Mouse (Mus musculus) gastrocnemius, postnatal 14 days (tissue): ENCODE data around the gene Traf3ip1. TPM values are rescaled to one million over a fixed set of nuclear protein-coding genes. Genes with fewer than 3 reads are reported as not detected.

ENCODE experiments used
- DNase-seq: peaks from one replicate; pipeline ENCODE4 v3.0.0; 2021; ENCODE audit warnings: mixed read lengths
- intact Hi-C: fragments of 180-260 bp; cut with DNase I; formaldehyde crosslinking; loops from one replicate; pipeline ENCODE4 v1.15.1; 2025; ENCODE audit warnings: low total_unique reads
- total RNA-seq, 2 experiments: library from RNA; stranded (reverse); gene quantifications; 2 replicates each; pipeline ENCODE4 v1.2.3; 2021

The Traf3ip1 gene
- total RNA-seq, 2 experiments from 2014 or later, result 3.2 to 3.3 TPM

DNA sequence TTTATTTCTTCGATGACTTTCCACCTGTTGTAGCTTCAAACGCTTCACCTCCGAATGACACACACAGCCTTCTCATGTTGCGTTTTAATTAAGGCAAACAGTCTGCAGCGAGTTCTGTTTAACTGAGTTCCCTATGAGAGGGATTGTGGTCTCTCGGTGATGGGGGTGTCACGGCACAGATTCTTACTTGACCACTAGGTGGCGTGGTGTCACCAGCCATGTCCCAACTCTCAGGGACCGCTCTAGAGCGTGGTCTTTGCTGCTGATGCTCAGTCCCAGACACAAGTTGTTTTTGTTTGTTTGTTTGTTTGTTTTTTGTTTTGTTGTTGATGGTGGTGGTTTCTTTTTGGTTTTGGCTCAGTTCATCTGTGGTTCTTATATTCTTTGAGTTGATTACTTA, 29.3 kb downstream of the Traf3ip1 start:
- peak; percentile 48 for DNase-seq

DNA sequence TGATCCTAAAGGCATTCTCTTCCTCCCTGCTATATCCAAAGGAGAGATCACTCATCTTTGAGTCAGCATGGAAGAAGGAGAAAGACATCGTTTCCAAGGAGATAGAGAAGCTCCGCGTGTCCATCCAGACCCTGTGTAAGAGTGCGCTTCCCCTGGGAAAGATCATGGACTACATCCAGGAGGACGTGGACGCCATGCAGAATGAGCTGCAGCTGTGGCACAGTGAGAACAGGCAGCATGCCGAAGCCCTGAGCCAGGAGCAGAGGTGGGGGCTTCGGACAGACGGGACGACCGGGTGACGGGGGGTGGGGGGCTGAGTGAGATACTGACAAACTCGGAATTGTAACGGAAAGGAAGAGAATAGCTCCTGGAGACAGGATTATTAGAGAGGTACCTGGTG, 31.4 kb downstream of the Traf3ip1 start:
- DNase-seq, result peak; percentile 16

More for the DNA sequence above, 29.3 kb downstream of the Traf3ip1 start:
- intact Hi-C loops, result loop anchor here (5.0 kb wide), 1 partner anchor 234 kb away; no protein-coding TSS in a partner anchor

DNA sequence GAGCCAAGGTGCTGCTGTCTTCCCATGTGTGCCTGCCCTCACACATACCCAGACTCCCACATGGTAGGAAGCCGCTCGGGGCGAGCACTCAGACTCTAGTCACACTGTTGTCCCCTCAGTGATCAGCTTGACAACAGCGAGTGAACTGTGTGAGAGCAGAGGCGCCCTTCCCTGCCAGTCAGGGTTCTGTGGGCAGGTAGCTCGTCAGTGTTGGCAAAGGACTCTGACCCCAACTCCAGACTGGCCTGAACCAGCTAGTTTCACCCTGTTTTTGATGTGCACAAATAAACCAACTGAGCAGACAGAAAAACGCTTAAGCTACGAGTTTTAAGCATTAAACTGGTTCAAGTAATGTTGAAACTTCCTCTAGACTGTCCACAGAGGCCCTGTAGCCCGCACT, 35.7 kb downstream of the Traf3ip1 start:
- intact Hi-C loops, result no loop called here
- no peak for DNase-seq

More for the DNA sequence above, 31.4 kb downstream of the Traf3ip1 start:
- intact Hi-C loops, result loop anchor here (5.0 kb wide), 1 partner anchor 36 kb away; no protein-coding TSS in a partner anchor

DNA sequence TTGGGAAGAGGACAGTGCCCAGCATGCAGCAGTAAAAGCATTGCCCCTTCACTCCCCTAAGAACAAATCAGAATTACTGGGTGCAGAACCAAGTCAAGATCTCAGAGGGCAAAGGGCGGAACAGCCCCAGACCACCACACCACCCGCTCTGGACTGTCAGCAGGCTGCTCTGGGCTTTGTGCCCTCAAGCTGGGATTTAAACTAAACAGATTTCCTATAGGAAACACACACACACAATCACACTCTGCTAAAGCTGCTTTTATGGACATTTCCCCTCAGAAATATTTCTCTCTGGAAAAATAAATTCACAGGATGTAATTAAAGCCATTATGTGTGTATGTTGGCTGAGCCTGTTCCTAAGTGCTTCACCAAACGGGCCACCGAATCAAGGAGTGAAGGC, 37.8 kb downstream of the Traf3ip1 start:
- intact Hi-C loops, result no loop called here
- no peak for DNase-seq

DNA sequence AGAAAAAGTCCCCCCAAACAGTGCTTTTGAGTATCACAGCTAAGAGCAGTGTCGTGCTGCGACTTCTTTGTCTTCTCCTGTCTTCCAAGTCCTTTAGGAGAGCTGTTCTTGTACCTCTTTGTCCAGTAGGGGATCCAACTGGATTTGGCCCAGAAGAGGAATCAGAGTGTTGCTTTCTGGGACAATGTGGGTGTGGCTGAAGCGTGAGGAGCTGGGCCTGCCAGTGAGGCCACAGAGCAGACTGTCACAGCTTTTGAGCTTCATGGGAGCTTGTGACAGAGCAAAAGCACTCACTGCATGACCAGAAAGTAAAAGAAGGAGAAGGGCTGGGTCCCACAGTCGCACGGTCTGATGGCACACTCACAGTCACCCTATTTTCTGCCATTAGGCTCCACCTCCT, 38.4 kb downstream of the Traf3ip1 start:
- peak; percentile 14 for DNase-seq
- intact Hi-C loops, result no loop called here

DNA sequence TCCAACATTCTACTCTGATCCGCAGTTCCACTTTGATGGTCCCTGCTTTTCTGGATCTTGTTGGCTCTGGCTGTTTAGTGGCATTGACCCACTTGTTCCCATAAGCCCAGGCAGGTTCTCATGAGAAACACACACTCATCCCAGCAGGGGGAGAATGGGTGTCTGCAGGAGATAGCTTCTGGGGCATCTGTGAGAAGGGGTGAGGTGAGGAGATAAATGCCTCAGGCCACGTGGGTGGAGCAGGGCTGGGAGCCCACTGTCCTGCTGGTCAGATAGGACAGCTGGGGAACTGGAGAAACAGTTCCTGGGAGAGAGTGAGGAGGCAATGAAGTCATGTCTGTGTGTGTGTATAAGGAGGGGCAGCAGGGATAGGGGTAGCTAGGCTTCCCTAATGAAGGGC, 39.0 kb downstream of the Traf3ip1 start:
- intact Hi-C loops, result no loop called here
- peak; percentile 24 for DNase-seq

DNA sequence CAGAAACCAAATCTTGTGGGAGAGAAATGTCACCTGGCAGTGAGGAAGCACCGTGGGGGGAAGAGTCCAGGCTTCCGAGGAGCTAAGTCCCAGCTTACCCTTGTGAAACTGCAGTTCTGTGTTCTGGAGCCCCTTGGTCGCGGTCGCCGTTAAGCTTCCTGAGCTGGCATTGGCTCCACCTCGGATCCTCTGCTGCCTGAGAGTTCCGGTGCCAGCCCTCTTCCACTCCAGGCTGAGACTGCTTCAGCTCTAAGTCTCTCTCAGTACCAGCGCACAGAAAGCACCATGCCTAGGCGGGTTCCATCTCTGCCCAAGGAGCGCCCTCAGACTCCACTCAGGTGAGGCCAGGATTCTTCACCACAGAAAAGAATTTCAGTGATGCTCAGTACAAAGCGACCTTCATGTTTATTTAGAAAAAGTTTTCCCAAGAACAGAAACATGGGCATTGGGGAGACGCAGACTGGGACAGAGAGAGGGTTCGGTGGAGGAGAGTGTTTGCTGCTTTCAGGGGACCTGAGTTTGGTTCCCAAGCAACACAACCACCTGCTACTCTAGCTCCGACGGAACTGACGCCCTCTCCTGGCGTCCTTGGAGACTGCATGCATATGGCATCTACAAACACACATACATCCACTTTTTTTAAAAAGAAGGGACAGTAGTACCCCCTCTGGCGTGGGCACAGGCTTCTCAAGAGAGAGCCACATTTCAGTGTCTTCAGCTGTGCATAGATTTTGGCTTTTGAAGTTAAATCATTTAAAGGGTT, 39.7 kb downstream of the Traf3ip1 start:
- DNase-seq, result no peak
- intact Hi-C loops, result no loop called here

DNA sequence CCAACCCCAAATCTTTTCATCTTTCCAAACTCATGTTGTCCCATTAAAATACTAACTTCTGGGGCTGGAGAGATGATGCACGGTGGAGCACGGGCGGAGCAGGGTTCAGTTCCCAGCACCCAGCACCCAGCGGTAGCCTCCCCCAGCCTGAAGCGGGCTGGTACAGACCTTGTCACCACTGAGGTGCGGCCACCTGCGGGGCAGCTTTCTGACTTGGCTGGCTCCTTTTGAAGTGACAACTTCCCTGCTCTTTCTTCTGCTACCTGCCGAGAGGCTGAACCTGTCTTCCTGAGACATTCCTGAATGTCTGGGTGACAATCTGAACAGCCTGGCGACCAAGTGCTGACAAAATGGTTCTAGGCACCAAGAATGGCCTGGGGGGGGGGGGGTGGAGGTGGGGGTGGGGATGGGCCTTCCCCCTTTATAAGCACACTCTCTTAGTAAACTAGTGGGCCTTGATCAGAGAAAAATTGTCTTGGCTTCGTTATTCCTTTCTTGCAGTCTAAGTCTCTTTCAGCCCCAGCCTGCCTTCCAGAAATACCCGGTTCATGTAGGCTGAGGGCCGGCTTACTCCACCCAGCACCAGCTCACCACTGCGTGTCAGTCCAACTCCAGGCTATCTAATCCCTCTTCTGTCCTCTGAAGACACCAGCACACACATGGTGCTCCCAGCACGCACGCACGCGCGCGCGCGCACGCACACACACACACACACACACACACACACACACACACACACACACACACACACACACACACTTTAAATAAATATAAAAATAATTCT, 43.5 kb downstream of the Traf3ip1 start:
- intact Hi-C loops, result no loop called here

DNA sequence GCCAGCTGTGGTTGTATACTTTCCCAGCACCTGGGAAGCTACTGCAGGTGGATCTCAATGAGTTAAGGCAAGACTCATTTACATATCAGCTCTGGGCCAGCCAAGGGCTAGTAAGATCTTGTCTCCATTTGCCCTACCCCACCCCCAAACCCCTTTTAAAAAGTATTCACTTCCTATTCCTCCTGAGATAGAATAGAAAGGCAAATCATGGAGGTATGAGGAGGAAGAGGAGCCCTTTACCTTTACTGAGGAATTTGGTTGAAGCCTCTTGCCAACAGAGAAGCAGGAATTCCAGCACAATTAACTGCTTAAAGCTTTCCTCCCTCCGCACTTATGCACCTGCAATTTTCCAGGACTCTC, 44.1 kb downstream of the Traf3ip1 start:
- intact Hi-C loops, result no loop called here
- DNase-seq, result no peak

More for the DNA sequence above, 43.5 kb downstream of the Traf3ip1 start:
- DNase-seq, result no peak

DNA sequence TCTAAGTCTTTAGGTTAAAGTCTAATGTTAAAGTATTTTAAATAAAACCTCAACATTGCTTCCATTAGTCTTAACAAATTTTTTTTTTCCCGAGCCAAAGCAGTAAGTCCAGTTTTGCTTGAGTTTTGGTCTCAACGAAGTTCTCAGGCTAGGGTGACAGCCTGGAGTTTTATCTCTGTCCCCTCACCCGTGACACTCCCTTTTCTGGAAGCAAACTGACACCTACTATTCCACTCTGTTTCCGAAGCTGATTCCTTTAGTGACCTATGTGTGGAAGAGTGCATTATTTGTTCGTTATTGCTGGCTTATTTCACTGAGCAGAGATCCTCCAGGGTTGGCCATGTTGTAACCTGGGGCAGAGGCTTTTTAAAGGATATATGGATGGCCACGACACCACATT, 44.8 kb downstream of the Traf3ip1 start:
- intact Hi-C loops, result no loop called here
- DNase-seq, result no peak

DNA sequence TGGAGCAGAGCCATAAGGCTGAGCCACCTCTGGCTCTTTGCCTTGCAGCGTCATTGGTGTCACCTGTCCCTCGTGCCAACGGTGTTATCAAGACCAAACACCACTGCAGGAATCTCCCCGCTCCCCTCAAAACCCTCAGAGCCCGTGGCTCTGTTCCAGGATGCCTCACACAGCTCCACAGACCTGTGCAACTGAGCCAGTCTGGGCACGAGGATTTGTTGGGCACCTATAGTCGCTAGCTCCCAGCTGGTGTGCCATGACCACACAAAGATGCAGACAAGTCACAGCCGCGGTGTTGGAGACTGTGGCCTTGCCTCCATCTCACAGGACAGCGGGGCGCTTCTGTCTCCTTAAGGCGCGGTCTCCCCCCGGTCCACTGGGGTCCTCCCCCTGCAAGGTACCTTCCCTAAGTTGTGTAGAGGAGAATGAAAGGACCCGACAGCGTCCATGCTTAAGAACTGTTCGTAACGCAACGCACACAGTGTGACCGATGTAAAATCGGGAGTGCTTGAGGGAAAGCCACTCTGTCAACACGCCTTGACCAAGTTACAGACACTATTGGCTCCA, 45.3 kb downstream of the Traf3ip1 start:
- intact Hi-C loops, result no loop called here
- DNase-seq, result peak; percentile 19

DNA sequence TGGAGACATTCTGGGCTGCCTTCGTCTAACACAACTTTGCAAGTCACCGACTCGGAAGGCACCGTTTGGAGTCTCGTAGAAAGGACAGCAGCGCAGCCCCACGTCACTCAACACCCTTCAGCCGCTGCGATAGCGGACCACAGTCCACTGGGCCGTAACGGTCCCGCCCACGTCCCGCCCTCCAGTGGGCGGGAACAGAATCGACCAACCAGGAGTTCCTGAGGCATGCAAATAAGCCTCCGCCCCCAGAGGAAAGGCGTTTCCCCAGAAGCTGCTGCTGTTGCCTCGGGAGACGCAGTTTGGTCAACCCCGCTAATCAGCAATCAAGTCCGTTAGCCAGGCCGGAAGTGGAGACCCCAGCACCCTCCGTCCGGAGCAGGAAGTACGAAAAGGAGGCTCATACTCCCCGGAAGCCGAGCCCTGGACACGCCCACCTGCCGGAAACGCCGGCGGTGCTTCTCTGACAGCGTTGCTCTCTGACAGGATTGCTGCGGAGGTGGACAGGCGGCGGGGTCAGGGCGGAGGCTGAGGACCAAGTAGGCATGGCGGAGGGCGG, 45.9 kb downstream of the Traf3ip1 start, which contains the start of gene Asb1:
Gene Asb1 (plus strand): TSS at position 274 of the 556 bp plus-strand sequence.
- peak; percentile 94 for DNase-seq
- intact Hi-C loops, result no loop called here

DNA sequence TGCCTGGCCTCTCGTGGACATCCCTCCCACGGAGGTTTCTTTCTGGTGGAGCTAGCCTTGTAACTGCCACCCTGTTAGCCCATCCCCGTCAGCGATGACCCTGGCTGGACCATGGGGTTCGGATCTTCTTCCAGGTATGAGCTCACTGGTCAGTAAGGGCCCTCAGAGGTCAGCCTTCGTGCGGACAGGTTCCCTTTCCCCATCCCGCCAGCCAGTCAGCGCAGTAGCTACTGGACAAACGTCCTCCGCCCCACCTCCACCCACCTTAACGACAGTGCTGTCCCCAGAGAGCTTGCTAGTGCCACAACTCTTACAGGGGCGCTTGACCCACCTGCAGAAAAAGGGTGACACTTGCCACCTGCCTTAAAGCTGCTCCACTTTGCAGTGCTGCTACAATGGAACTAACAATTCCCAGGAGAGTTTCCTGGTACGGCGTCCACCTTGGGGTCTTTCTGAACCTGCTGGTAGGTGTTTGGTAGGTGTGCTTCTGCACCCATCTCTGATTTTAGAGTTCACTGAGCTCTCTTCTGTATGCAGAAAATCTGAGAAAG, 46.7 kb downstream of the Traf3ip1 start:
- no peak for DNase-seq
- intact Hi-C loops, result no loop called here

DNA sequence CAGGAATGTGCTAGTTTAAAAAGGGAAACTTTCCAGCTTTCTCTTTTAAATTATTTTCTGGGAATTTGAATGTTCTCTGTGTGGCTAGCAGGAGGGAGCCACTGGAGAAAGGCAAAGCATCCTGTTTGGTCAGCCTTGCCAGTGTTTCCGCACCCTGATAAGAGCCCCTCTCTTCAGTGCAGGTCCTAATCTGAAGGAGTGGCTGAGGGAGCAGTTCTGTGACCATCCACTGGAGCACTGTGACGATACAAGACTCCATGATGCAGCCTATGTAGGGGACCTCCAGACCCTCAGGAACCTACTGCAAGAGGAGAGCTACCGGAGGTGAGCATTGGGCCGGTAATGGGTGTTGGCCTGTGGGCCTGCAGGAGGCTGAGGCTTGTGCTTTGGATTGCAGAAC, 49.5 kb downstream of the Traf3ip1 start:
- intact Hi-C loops, result no loop called here
- no peak for DNase-seq

DNA sequence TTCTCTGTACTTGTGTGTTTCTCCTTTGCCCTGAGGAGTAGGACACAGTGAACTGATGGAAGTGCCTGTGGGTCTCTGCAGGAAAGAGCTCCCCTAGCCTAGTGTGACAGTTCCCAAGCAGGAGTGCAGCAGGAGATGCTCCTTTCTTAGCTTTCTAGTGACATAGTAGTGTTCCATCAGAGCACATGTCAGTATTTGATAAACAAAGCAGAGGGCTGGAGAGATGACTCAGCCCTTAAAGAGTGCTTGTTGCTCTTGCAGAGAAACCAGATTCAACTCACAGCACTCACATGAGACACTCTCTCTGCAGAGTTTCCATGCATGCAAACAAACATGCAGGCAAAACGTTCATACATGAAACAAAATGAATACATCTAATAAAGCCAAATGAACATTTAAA, 50.8 kb downstream of the Traf3ip1 start:
- intact Hi-C loops, result no loop called here

DNA sequence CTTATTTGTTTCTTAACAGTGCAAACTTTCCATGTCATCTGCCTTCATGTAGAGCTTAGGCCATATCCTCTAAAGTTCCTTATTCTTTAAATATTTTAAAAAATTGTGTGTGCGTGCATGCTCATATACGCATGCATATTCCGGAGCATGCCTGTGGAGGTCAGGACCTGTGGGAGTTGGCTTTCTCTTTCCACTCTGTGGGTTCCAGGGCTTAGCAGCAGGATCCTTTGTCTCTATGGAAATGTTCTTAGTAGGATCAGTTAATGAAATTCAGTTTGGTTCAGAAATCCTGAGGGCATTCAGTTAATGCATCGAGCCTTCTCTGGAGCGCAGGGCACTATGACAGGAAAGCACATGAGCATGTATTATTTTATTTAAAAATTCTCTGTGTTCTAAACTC, 53.1 kb downstream of the Traf3ip1 start:
- intact Hi-C loops, result no loop called here
- DNase-seq, result no peak

More for the DNA sequence above, 50.8 kb downstream of the Traf3ip1 start:
- no peak for DNase-seq

DNA sequence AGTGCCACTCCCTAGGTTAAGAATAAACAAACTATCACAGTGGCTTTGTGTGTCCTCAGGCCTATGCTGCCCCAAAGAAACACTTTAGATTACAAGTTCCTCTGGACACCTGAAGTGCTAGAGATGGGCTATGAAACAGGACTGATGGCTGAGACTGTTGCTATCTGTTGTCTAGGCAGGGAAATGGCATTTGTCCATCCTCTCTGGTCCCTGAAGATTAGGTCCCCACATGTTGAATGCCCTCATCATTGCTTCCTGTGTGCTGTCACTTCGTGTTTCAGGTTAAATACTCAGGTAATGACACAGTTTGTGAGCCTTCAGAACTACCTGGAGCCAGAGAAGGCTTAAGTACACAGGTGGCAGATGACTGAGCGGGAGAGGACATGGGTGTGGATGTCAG, 54.6 kb downstream of the Traf3ip1 start:
- intact Hi-C loops, result no loop called here
- DNase-seq, result no peak

DNA sequence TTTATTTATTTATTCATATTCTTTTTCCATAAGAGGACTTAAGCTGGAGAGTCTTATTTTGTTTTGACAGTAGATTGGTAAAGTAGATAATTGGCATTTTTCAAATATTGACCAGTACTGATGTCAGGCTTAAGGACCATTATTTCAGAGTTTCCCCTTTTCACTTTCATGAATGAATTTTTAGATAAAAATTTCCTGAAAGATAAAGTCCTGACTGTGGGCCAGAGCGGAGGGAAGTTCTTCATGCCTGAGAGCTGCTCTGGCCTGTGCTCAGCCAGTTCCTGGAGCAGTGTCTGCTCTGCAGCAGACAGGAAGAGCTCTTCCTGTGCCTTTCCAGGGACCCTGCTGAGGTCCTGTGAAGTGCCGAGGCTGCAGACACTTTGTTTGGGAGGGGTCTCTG, 62.7 kb downstream of the Traf3ip1 start:
- DNase-seq, result no peak
- intact Hi-C loops, result no loop called here

DNA sequence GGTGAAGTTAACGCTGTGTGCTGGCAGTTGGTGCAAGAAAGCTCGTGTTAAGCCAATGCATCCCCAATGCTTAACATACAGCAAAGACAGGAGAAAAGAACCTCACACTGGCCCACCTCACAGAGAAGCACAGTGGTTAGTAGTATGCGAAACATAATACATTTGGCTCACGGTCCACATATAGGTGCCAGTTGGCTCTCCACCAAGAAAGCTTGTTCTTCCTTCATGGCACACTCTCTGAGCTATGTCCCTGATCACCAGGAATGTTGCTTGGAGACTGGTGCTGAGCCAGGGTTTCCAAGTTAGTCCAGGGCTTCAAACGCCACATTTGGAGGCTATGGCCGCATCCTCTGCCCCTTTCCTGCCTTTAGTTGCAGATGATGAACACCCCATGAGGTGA, 66.8 kb downstream of the Traf3ip1 start:
- no peak for DNase-seq
- intact Hi-C loops, result loop anchor here (5.0 kb wide), 1 partner anchor 34 kb away; no protein-coding TSS in a partner anchor
